ENCODE assay signal across 9 mouse cellular contexts in genomic region chr9:35523941-35524411, GRCm38 (mm10). TPM values are rescaled to one million over a fixed set of nuclear protein-coding genes. Genes with fewer than 3 reads are reported as not detected.
DNase-seq lines count a peak whose midpoint lies in the region; ATAC-seq and TF ChIP-seq lines count a peak whose summit lies in the region.
"Had no signal": no experiment of that assay in that cellular context is flagged by ENCODE, and none has a peak within 500 bp of the region (broad histone marks: within the 10 kb centered on the region; RNA-seq: fewer than 3 reads in every experiment).

No protein-coding gene starts in this region.

- peak; percentile 86 for ATAC-seq in forebrain, embryonic 13.5 days
- ATAC-seq in heart, embryonic 16.5 days (replicated peaks; ENCODE audit: extremely low read depth, insufficient read depth, low FRiP score), result peak; percentile 67
- ATAC-seq in liver, embryonic 12.5 days, result peak; percentile 49; the same call in 1 of the 2 replicates
- ATAC-seq in neural tube, embryonic 13.5 days (ENCODE audit: low read depth), result peak; percentile 79; the same call in 1 of the 2 replicates

- no peaks in the 10 kb centered on the region for H3K9me3 ChIP-seq in ES-E14 (ENCODE audit: control insufficient read depth, insufficient read depth, low read depth, low read length)
- H3K9me3 ChIP-seq in forebrain, embryonic 13.5 days (replicated peaks), result no peaks in the 10 kb centered on the region
- H3K9me3 ChIP-seq in heart, embryonic 16.5 days (replicated peaks; ENCODE audit: control insufficient read depth, low read length), result no peaks in the 10 kb centered on the region
- H3K9me3 ChIP-seq in liver, embryonic 12.5 days (replicated peaks), result no peaks in the 10 kb centered on the region
- no peaks in the 10 kb centered on the region for H3K9me3 ChIP-seq in neural tube, embryonic 13.5 days

- no peaks in the 10 kb centered on the region for H3K4me1 ChIP-seq in ES-E14 (ENCODE audit: control insufficient read depth in 2 of 2, insufficient read depth in 2 of 2, low read length in 2 of 2, poor library complexity in 1 of 2)
- peaks cover 25% of the 10 kb centered on the region for H3K4me1 ChIP-seq in forebrain, embryonic 13.5 days
- H3K4me1 ChIP-seq in heart, embryonic 16.5 days (ENCODE audit: control insufficient read depth, insufficient read depth, low read length), result peaks cover 10% of the 10 kb centered on the region
- H3K4me1 ChIP-seq in liver, embryonic 12.5 days, result no peaks in the 10 kb centered on the region
- peaks cover 19% of the 10 kb centered on the region for H3K4me1 ChIP-seq in neural tube, embryonic 13.5 days (replicated peaks)

- in situ Hi-C loops in ES-E14 (cut with MboI; ENCODE audit: low sequenced_read_pairs in 2 of 2, unreplicated experiment in 2 of 2), result no loop called here

- no peak overlapping the region for H3K27ac ChIP-seq in ES-E14 (ENCODE audit: insufficient read depth, low read depth, low read length, poor library complexity, severe bottlenecking)
- H3K27ac ChIP-seq in forebrain, embryonic 13.5 days, result peak overlapping the region; percentile 55
- peak overlapping the region; percentile 34; the same call in 1 of the 2 replicates for H3K27ac ChIP-seq in heart, embryonic 16.5 days (ENCODE audit: low read length)
- no peak overlapping the region for H3K27ac ChIP-seq in liver, embryonic 12.5 days
- no peak overlapping the region; the same call in 1 of the 2 replicates for H3K27ac ChIP-seq in neural tube, embryonic 13.5 days (replicated peaks)
- H3K27ac ChIP-seq: macrophage had no signal

- no peaks in the 10 kb centered on the region; the same call in 1 of the 2 replicates for H3K27me3 ChIP-seq in forebrain, embryonic 13.5 days
- H3K27me3 ChIP-seq in heart, embryonic 16.5 days (ENCODE audit: control insufficient read depth, insufficient read depth, low read length), result no peaks in the 10 kb centered on the region
- H3K27me3 ChIP-seq in liver, embryonic 12.5 days (replicated peaks), result no peaks in the 10 kb centered on the region
- H3K27me3 ChIP-seq in neural tube, embryonic 13.5 days, result 0 out of 2 replicates have a peak, but pooled peaks cover 3% of the 10 kb centered on the region

- H3K4me3 ChIP-seq in ES-E14 (ENCODE audit: insufficient read depth in 1 of 2, low read depth in 1 of 2, low read length in 2 of 2, poor library complexity in 1 of 2, severe bottlenecking in 1 of 2), result no peak overlapping the region
- no peak overlapping the region for H3K4me3 ChIP-seq in forebrain, embryonic 13.5 days
- H3K4me3 ChIP-seq in heart, embryonic 16.5 days (ENCODE audit: low read length), result no peak overlapping the region
- H3K4me3 ChIP-seq in liver, embryonic 12.5 days, result no peak overlapping the region
- no peak overlapping the region for H3K4me3 ChIP-seq in neural tube, embryonic 13.5 days

- peak overlapping the region; percentile 28 for H3K4me2 ChIP-seq in forebrain, embryonic 13.5 days
- no peak overlapping the region for H3K4me2 ChIP-seq in heart, embryonic 16.5 days (ENCODE audit: low read depth, low read length)
- no peak overlapping the region for H3K4me2 ChIP-seq in liver, embryonic 12.5 days
- 0 out of 2 replicates have a peak overlapping the region, but pooled peaks have one; percentile 6 for H3K4me2 ChIP-seq in neural tube, embryonic 13.5 days

- WGBS in forebrain, embryonic 13.5 days, result 14% methylated on average over 7 of the region's 7 CpGs
- WGBS in heart, embryonic 16.5 days, result 20% methylated on average over 7 of the region's 7 CpGs
- 24% methylated on average over 7 of the region's 7 CpGs for WGBS in liver, embryonic 12.5 days (ENCODE audit: insufficient replicate concordance)
- WGBS in neural tube, embryonic 13.5 days, result 24% methylated on average over 7 of the region's 7 CpGs

- H3K36me3 ChIP-seq in ES-E14 (ENCODE audit: control insufficient read depth, insufficient read depth, low read length, poor library complexity, severe bottlenecking), result no peaks in the 10 kb centered on the region
- H3K36me3 ChIP-seq in forebrain, embryonic 13.5 days (ENCODE audit: poor library complexity, severe bottlenecking), result no peaks in the 10 kb centered on the region
- H3K36me3 ChIP-seq in heart, embryonic 16.5 days (ENCODE audit: control insufficient read depth, insufficient read depth), result no peaks in the 10 kb centered on the region
- no peaks in the 10 kb centered on the region for H3K36me3 ChIP-seq in liver, embryonic 12.5 days
- no peaks in the 10 kb centered on the region for H3K36me3 ChIP-seq in neural tube, embryonic 13.5 days

- H3K9ac ChIP-seq in ES-E14 (ENCODE audit: insufficient read depth, low read depth, low read length, poor library complexity, severe bottlenecking), result no peak overlapping the region
- no peak overlapping the region for H3K9ac ChIP-seq in forebrain, embryonic 13.5 days
- no peak overlapping the region for H3K9ac ChIP-seq in heart, embryonic 16.5 days (ENCODE audit: low read length)
- H3K9ac ChIP-seq in liver, embryonic 12.5 days, result no peak overlapping the region
- H3K9ac ChIP-seq in neural tube, embryonic 13.5 days, result no peak overlapping the region

- peak; percentile 37 for DNase-seq in ES-E14 (ENCODE audit: low read depth, low spot score)
- DNase-seq in c-Kit-positive CD71-positive TER-119-positive erythroid progenitor cells, embryonic 14.5 days (ENCODE audit: low spot score), result peak; percentile 29
- DNase-seq in kidney, postnatal 14 days, result peak; percentile 74
- DNase-seq in testis, postnatal 10 days (ENCODE audit: low spot score), result peak; percentile 80

TF ChIP-seq in ES-E14, 5 proteins besides CTCF, POLR2A, EP300 and RAD21:
- no peak for TF ChIP-seq CHD2 (IDR thresholded peaks at IDR 0.05; ENCODE audit: low read depth, low read length)
- no peak for TF ChIP-seq MAFK (IDR thresholded peaks at IDR 0.05; ENCODE audit: insufficient read depth, low read depth, low read length)
- TF ChIP-seq ZC3H11A (IDR thresholded peaks at IDR 0.05; ENCODE audit: borderline replicate concordance, low read depth, low read length), result peak; percentile 51; the same call in 1 of the 2 replicates
- no peak for TF ChIP-seq HCFC1 (IDR thresholded peaks at IDR 0.05; ENCODE audit: borderline replicate concordance, insufficient read depth, low read length)
- TF ChIP-seq ZNF384 (IDR thresholded peaks at IDR 0.05; ENCODE audit: low read depth, low read length), result no peak

RNA-seq across cellular contexts. Expression of gene Gm1113, which starts 5.9 kb away (rescaled TPM):
- total RNA-seq in ES-E14 (2012; rRNA removed), result not detected in 2 replicates
- not detected in 2 replicates for polyA plus RNA-seq in forebrain, embryonic 13.5 days (2015; fragmentation: Nextera tagmentation; extraction: Ambion mirVana)
- not detected in 2 replicates for polyA plus RNA-seq in heart, embryonic 16.5 days (2015; fragmentation: Nextera tagmentation; extraction: Ambion mirVana)
- polyA plus RNA-seq in liver, embryonic 12.5 days (2016; fragmentation: Nextera tagmentation; extraction: Ambion mirVana), result not detected in 2 replicates
- not detected in 2 replicates for polyA plus RNA-seq in neural tube, embryonic 13.5 days (2015; fragmentation: Nextera tagmentation; extraction: Ambion mirVana)
- polyA plus RNA-seq: macrophage had no signal

RNA-seq across cellular contexts. Expression of gene Ddx25, which starts 34.4 kb away (rescaled TPM):
- total RNA-seq in ES-E14 (2012; rRNA removed), result 1.6 and 1.8 TPM in 2 replicates
- 13.2 and 14.9 TPM in 2 replicates for polyA plus RNA-seq in forebrain, embryonic 13.5 days (2015; fragmentation: Nextera tagmentation; extraction: Ambion mirVana)
- polyA plus RNA-seq in heart, embryonic 16.5 days (2015; fragmentation: Nextera tagmentation; extraction: Ambion mirVana), result 0.57 and 0.63 TPM in 2 replicates
- polyA plus RNA-seq in liver, embryonic 12.5 days (2016; fragmentation: Nextera tagmentation; extraction: Ambion mirVana), result 0.65 and 0.67 TPM in 2 replicates
- polyA plus RNA-seq in neural tube, embryonic 13.5 days (2015; fragmentation: Nextera tagmentation; extraction: Ambion mirVana), result 25.1 and 25.8 TPM in 2 replicates
- polyA plus RNA-seq: macrophage had no signal

RNA-seq across cellular contexts. Expression of gene Pus3, which starts 34.4 kb away (rescaled TPM):
- 20.6 and 25.6 TPM in 2 replicates for total RNA-seq in ES-E14 (2012; rRNA removed)
- 19.3 and 20.0 TPM in 2 replicates for polyA plus RNA-seq in forebrain, embryonic 13.5 days (2015; fragmentation: Nextera tagmentation; extraction: Ambion mirVana)
- polyA plus RNA-seq in heart, embryonic 16.5 days (2015; fragmentation: Nextera tagmentation; extraction: Ambion mirVana), result 13.6 and 14.3 TPM in 2 replicates
- polyA plus RNA-seq in liver, embryonic 12.5 days (2016; fragmentation: Nextera tagmentation; extraction: Ambion mirVana), result 11.7 and 12.9 TPM in 2 replicates
- 15.9 and 17.7 TPM in 2 replicates for polyA plus RNA-seq in neural tube, embryonic 13.5 days (2015; fragmentation: Nextera tagmentation; extraction: Ambion mirVana)

RNA-seq across cellular contexts. Expression of gene Pate2, which starts 46.1 kb away (rescaled TPM):
- total RNA-seq in ES-E14 (2012; rRNA removed), result 1.2 and 1.6 TPM in 2 replicates
- polyA plus RNA-seq in forebrain, embryonic 13.5 days (2015; fragmentation: Nextera tagmentation; extraction: Ambion mirVana), result 1.6 and 2.1 TPM in 2 replicates
- 0.37 and 0.53 TPM in 2 replicates for polyA plus RNA-seq in heart, embryonic 16.5 days (2015; fragmentation: Nextera tagmentation; extraction: Ambion mirVana)
- 0.32 and 0.47 TPM in 2 replicates for polyA plus RNA-seq in liver, embryonic 12.5 days (2016; fragmentation: Nextera tagmentation; extraction: Ambion mirVana)
- 1.1 and 1.6 TPM in 2 replicates for polyA plus RNA-seq in neural tube, embryonic 13.5 days (2015; fragmentation: Nextera tagmentation; extraction: Ambion mirVana)
- polyA plus RNA-seq: macrophage had no signal

RNA-seq across cellular contexts. Expression of gene Hyls1, which starts 46.2 kb away (rescaled TPM):
- 14.6 and 17.6 TPM in 2 replicates for total RNA-seq in ES-E14 (2012; rRNA removed)
- 29.0 and 29.7 TPM in 2 replicates for polyA plus RNA-seq in forebrain, embryonic 13.5 days (2015; fragmentation: Nextera tagmentation; extraction: Ambion mirVana)
- 14.4 and 14.5 TPM in 2 replicates for polyA plus RNA-seq in heart, embryonic 16.5 days (2015; fragmentation: Nextera tagmentation; extraction: Ambion mirVana)
- 9.4 and 10.8 TPM in 2 replicates for polyA plus RNA-seq in liver, embryonic 12.5 days (2016; fragmentation: Nextera tagmentation; extraction: Ambion mirVana)
- polyA plus RNA-seq in neural tube, embryonic 13.5 days (2015; fragmentation: Nextera tagmentation; extraction: Ambion mirVana), result 18.6 and 21.2 TPM in 2 replicates

Comparison
In these comparisons a context has a peak if more than half of its experiments do, and no peak if none do; other contexts are left out.
1. DNase-seq: peak in every context shown above with its lines; median percentile 80 in testis, postnatal 10 days; 74 in kidney, postnatal 14 days; 37 in ES-E14; 29 in c-Kit-positive CD71-positive TER-119-positive erythroid progenitor cells, embryonic 14.5 days.
2. H3K27ac ChIP-seq: peak in forebrain, embryonic 13.5 days (single experiment) and heart, embryonic 16.5 days (single experiment); none in ES-E14 (single experiment), liver, embryonic 12.5 days (single experiment) and neural tube, embryonic 13.5 days (single experiment).
3. H3K4me2 ChIP-seq: peak in forebrain, embryonic 13.5 days (single experiment) and neural tube, embryonic 13.5 days (single experiment); none in heart, embryonic 16.5 days (single experiment) and liver, embryonic 12.5 days (single experiment).
4. Peak in every context shown above with its lines, with median percentiles within 50 percentile points of each other: ATAC-seq.